Mouse (Mus musculus): ENCODE measurements at regions not wholly inside any gene's neighbourhood (a gene's known extent, or its start where the extent isn't known, plus 50 kb on each side); places are given as distances from the start of the nearest gene placed in this dataset.

GRCm38 (mm10) chrX:122854453-122854852, 175.0 kb downstream of the Gm17521 start:
- TF ChIP-seq CTCF (conservative IDR thresholded peaks at IDR 0.05; ENCODE audit: low read length) = no peak
- TF ChIP-seq NANOG (IDR thresholded peaks at IDR 0.05; ENCODE audit: borderline replicate concordance, low read length) = no peak
- TF ChIP-seq POU5F1 (IDR thresholded peaks at IDR 0.05; ENCODE audit: borderline replicate concordance, low read length) = no peak

Data from E14TG2a.4 (cell line).